Comparison of ENCODE assay signal across 17 mouse cellular contexts in the genomic region with DNA sequence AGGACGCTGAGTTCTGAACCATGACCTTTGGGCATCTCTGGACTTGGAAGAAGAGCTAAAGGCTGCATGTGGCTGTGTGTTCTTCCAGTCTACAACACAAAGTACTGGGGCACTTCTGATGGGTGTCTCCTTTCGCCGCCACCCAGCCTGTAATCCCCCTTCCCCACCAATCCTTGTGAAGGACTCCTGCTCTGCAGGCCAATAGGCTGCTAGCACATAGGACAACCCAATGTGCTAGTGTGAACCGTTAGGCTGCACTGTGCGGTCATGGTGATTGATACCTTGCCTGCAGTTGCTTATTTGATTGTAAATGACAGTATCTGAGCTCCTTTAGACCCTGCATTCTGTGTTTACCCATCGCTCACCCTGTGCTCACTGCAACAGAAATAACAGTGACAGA. TPM values are rescaled to one million over a fixed set of nuclear protein-coding genes. Genes with fewer than 3 reads are reported as not detected.
DNase-seq lines count a peak whose midpoint lies in the region; ATAC-seq and TF ChIP-seq lines count a peak whose summit lies in the region.
"Had no signal": no experiment of that assay in that cellular context is flagged by ENCODE, and none has a peak within 500 bp of the region (broad histone marks: within the 10 kb centered on the region; RNA-seq: fewer than 3 reads in every experiment).

No protein-coding gene starts in this region.

- no peak overlapping the region for H3K27ac ChIP-seq in forebrain, embryonic 16.5 days (ENCODE audit: low read length)
- H3K27ac ChIP-seq in forebrain, embryonic 12.5 days = no peak overlapping the region
- no peak overlapping the region for H3K27ac ChIP-seq in hindbrain, embryonic 15.5 days (replicated peaks)
- H3K27ac ChIP-seq in hindbrain, postnatal 0 days = no peak overlapping the region
- H3K27ac ChIP-seq: heart, embryonic 13.5 days; intestine, embryonic 15.5 days had no signal

- H3K27me3 ChIP-seq in forebrain, embryonic 16.5 days (replicated peaks; ENCODE audit: control insufficient read depth, insufficient read depth, low read length) = peaks cover 10% of the 10 kb centered on the region
- H3K27me3 ChIP-seq in forebrain, embryonic 12.5 days = peaks cover 10% of the 10 kb centered on the region
- H3K27me3 ChIP-seq in hindbrain, embryonic 15.5 days = peaks cover 9% of the 10 kb centered on the region
- peaks cover 10% of the 10 kb centered on the region; the same call in 1 of the 2 replicates for H3K27me3 ChIP-seq in hindbrain, postnatal 0 days (ENCODE audit: insufficient read depth, low read length)
- H3K27me3 ChIP-seq: intestine, embryonic 15.5 days had no signal

- no peaks in the 10 kb centered on the region for H3K9me3 ChIP-seq in forebrain, embryonic 16.5 days (ENCODE audit: control insufficient read depth, low read length)
- H3K9me3 ChIP-seq in forebrain, embryonic 12.5 days = no peaks in the 10 kb centered on the region
- no peaks in the 10 kb centered on the region for H3K9me3 ChIP-seq in hindbrain, embryonic 15.5 days
- no peaks in the 10 kb centered on the region for H3K9me3 ChIP-seq in hindbrain, postnatal 0 days (ENCODE audit: low read length)
- H3K9me3 ChIP-seq: heart, embryonic 13.5 days; intestine, embryonic 15.5 days had no signal

- H3K4me3 ChIP-seq in forebrain, embryonic 16.5 days (replicated peaks; ENCODE audit: low read length) = no peak overlapping the region
- H3K4me3 ChIP-seq in forebrain, embryonic 12.5 days (replicated peaks) = no peak overlapping the region
- H3K4me3 ChIP-seq in hindbrain, embryonic 15.5 days = no peak overlapping the region
- no peak overlapping the region for H3K4me3 ChIP-seq in hindbrain, postnatal 0 days (ENCODE audit: low read length)
- H3K4me3 ChIP-seq: heart, embryonic 13.5 days; intestine, embryonic 15.5 days had no signal

- H3K9ac ChIP-seq in forebrain, embryonic 16.5 days (replicated peaks; ENCODE audit: low read depth, low read length) = no peak overlapping the region
- H3K9ac ChIP-seq in forebrain, embryonic 12.5 days = no peak overlapping the region
- H3K9ac ChIP-seq in hindbrain, embryonic 15.5 days = no peak overlapping the region
- no peak overlapping the region for H3K9ac ChIP-seq in hindbrain, postnatal 0 days (replicated peaks; ENCODE audit: low read length)
- H3K9ac ChIP-seq: forebrain, postnatal 0 days; heart, embryonic 13.5 days; intestine, embryonic 15.5 days had no signal

- H3K4me1 ChIP-seq in forebrain, embryonic 16.5 days (replicated peaks; ENCODE audit: control insufficient read depth, insufficient read depth, low read length) = peaks cover 5% of the 10 kb centered on the region
- H3K4me1 ChIP-seq in forebrain, embryonic 12.5 days = peaks cover 10% of the 10 kb centered on the region
- peaks cover 9% of the 10 kb centered on the region; the same call in 1 of the 2 replicates for H3K4me1 ChIP-seq in hindbrain, embryonic 15.5 days (replicated peaks)
- H3K4me1 ChIP-seq in hindbrain, postnatal 0 days (ENCODE audit: insufficient read depth, low read length) = no peaks in the 10 kb centered on the region; the same call in 1 of the 2 replicates

- H3K4me2 ChIP-seq in forebrain, embryonic 16.5 days (ENCODE audit: low read length) = no peak overlapping the region
- H3K4me2 ChIP-seq in forebrain, embryonic 12.5 days = no peak overlapping the region
- no peak overlapping the region for H3K4me2 ChIP-seq in hindbrain, embryonic 15.5 days
- H3K4me2 ChIP-seq in hindbrain, postnatal 0 days (ENCODE audit: low read depth, low read length) = no peak overlapping the region
- H3K4me2 ChIP-seq: heart, embryonic 13.5 days; intestine, embryonic 15.5 days had no signal

- no peaks in the 10 kb centered on the region for H3K36me3 ChIP-seq in forebrain, embryonic 16.5 days (ENCODE audit: control insufficient read depth, insufficient read depth)
- no peaks in the 10 kb centered on the region for H3K36me3 ChIP-seq in forebrain, embryonic 12.5 days (replicated peaks)
- H3K36me3 ChIP-seq in hindbrain, embryonic 15.5 days = no peaks in the 10 kb centered on the region
- H3K36me3 ChIP-seq in hindbrain, postnatal 0 days (ENCODE audit: insufficient read depth, low read length) = no peaks in the 10 kb centered on the region
- H3K36me3 ChIP-seq: heart, embryonic 13.5 days; intestine, embryonic 15.5 days had no signal

- 61% methylated on average over 6 of the region's 6 CpGs for WGBS in forebrain, embryonic 16.5 days
- WGBS in forebrain, embryonic 12.5 days = 55% methylated on average over 6 of the region's 6 CpGs
- WGBS in hindbrain, embryonic 15.5 days = 63% methylated on average over 6 of the region's 6 CpGs
- WGBS in hindbrain, postnatal 0 days = 68% methylated on average over 6 of the region's 6 CpGs

- no peak for DNase-seq in hindbrain, postnatal 0 days (ENCODE audit: low spot score)
- DNase-seq in R1 (ENCODE audit: low read depth, low spot score) = peak; percentile 46
- DNase-seq in kidney, postnatal 25 days = no peak
- DNase-seq in liver = no peak
- DNase-seq: adrenal gland, adult 2 months; adrenal gland, postnatal 25 days; cerebellum, adult 2 months; cerebellum, postnatal 10 days; forebrain, postnatal 0 days; gastrocnemius, postnatal 14 days; heart, postnatal 4 days; kidney, adult 18-20 months had no signal

- no peak for TF ChIP-seq CTCF in hindbrain, postnatal 0 days (IDR thresholded peaks at IDR 0.05; ENCODE audit: low read depth)

- 0 out of 2 replicates have a peak, but pooled peaks have one; percentile 29 for ATAC-seq in forebrain, embryonic 16.5 days
- no peak for ATAC-seq in forebrain, embryonic 12.5 days (ENCODE audit: low FRiP score)
- ATAC-seq in hindbrain, embryonic 15.5 days (ENCODE audit: low FRiP score, low read depth) = peak; percentile 17; the same call in 1 of the 2 replicates
- ATAC-seq in hindbrain, postnatal 0 days = no peak
- ATAC-seq: forebrain, postnatal 0 days; intestine, embryonic 15.5 days had no signal

RNA-seq across cellular contexts. Expression of a gene that starts 59.5 kb away (rescaled TPM):
- 43.6 and 47.8 TPM in 2 replicates for polyA plus RNA-seq in forebrain, embryonic 16.5 days (2015; fragmentation: Nextera tagmentation; extraction: Ambion mirVana)
- polyA plus RNA-seq in forebrain, embryonic 12.5 days (2016; fragmentation: Nextera tagmentation; extraction: Ambion mirVana) = 60.3 and 60.4 TPM in 2 replicates
- polyA plus RNA-seq in hindbrain, embryonic 15.5 days (2015; fragmentation: Nextera tagmentation; extraction: Ambion mirVana) = 35.6 and 37.1 TPM in 2 replicates
- 28.6 and 32.2 TPM in 2 replicates for total RNA-seq in hindbrain, postnatal 0 days (2014; rRNA removed)
- polyA plus RNA-seq in hindbrain, postnatal 0 days (2015; fragmentation: Nextera tagmentation; extraction: Ambion mirVana) = 28.5 and 29.6 TPM in 2 replicates

Comparison
In these comparisons a context has a peak if more than half of its experiments do, and no peak if none do; other contexts are left out.
1. ATAC-seq: peak in forebrain, embryonic 16.5 days (single experiment) and hindbrain, embryonic 15.5 days (single experiment); none in forebrain, embryonic 12.5 days (single experiment) and hindbrain, postnatal 0 days (single experiment).